Mouse (Mus musculus) liver, adult 2 months (tissue): ENCODE measurements at regions not wholly inside any gene's neighbourhood (a gene's known extent, or its start where the extent isn't known, plus 50 kb on each side); places are given as distances from the start of the nearest gene placed in this dataset.

Experiments used
- DNase-seq: peaks from one replicate; pipeline ENCODE4 v3.0.0-alpha.2; 2011; ENCODE audit warnings: low read depth, low spot score; ENCODE audit errors: extremely low read depth
- H3K27ac ChIP-seq: fragments of 200-500 bp; replicated peaks from 2 replicates; pipeline ENCODE4 v1.5.1; 2012; ENCODE audit warnings: low read depth, mild to moderate bottlenecking, control low read depth, inconsistent platforms, low read length; ENCODE audit not compliant: insufficient read depth
- H3K27me3 ChIP-seq: fragments of 200-500 bp; 2 replicates; pipeline ENCODE4 v1.6.1; 2012; ENCODE audit warnings: mild to moderate bottlenecking, moderate library complexity, low read length, inconsistent platforms; ENCODE audit not compliant: control insufficient read depth, insufficient read depth
- H3K36me3 ChIP-seq: fragments of 200-500 bp; 2 replicates; pipeline ENCODE4 v1.6.1; 2012; ENCODE audit warnings: low read length, inconsistent platforms; ENCODE audit not compliant: control insufficient read depth, insufficient read depth
- H3K4me1 ChIP-seq: fragments of 200-500 bp; 2 replicates; pipeline ENCODE4 v1.6.1; 2011; ENCODE audit warnings: low read length; ENCODE audit not compliant: control insufficient read depth, insufficient read depth
- H3K4me3 ChIP-seq: fragments of 200-500 bp; 2 replicates; pipeline ENCODE4 v1.5.1; 2011; ENCODE audit warnings: low read depth, mild to moderate bottlenecking, control low read depth, low read length, moderate library complexity; ENCODE audit not compliant: insufficient read depth
- H3K79me2 ChIP-seq: fragments of 200-500 bp; 2 replicates; pipeline ENCODE4 v1.6.1; 2012; ENCODE audit warnings: inconsistent platforms, mild to moderate bottlenecking, low read length, moderate library complexity; ENCODE audit not compliant: control insufficient read depth, insufficient read depth
- H3K9ac ChIP-seq: fragments of 200-500 bp; 2 replicates; pipeline ENCODE4 v1.6.1; 2012; ENCODE audit warnings: low read depth, mild to moderate bottlenecking, control low read depth, inconsistent platforms, low read length
- CTCF ChIP-seq: fragments of 200-500 bp; IDR thresholded peaks from 2 replicates; pipeline ENCODE4 v1.5.1; 2011; ENCODE audit warnings: low read depth, low read length, control low read depth
- POLR2A ChIP-seq: fragments of 200-500 bp; IDR thresholded peaks from 2 replicates; pipeline ENCODE4 v1.6.1; 2011; ENCODE audit warnings: low read length, control low read depth; ENCODE audit not compliant: insufficient read depth; ENCODE audit errors: extremely low read depth
- WGBS: fragments of 180-500 bp; shearing (Covaris S2); methylation state at CpG from one replicate; pipeline ENCODE4 v1.1.7; 2018; 5-methylcytosine and 5-hydroxymethylcytosine counted together

- Histone ChIP-seq H3K4me3 (no peak overlapping the region), H3K79me2 (no peaks in the 10 kb centered on the region), H3K4me1 (no peaks in the 10 kb centered on the region), H3K9ac (no peak overlapping the region), H3K27me3 (no peaks in the 10 kb centered on the region), H3K36me3 (no peaks in the 10 kb centered on the region), H3K27ac (no peak overlapping the region)
- no peak for DNase-seq
- 96% methylated on average over 16 of the region's 16 CpGs for WGBS
- TF ChIP-seq POLR2A (no peak), CTCF (no peak)
Measured at GRCm38 (mm10) chr8:88948981-88949380, 95.0 kb downstream of the Sall1 start.

GRCm38 (mm10) chr8:88948328-88948727, 95.6 kb downstream of the Sall1 start:
- 74% methylated on average over 6 of the region's 6 CpGs for WGBS
- Histone ChIP-seq H3K4me3 (no peak overlapping the region), H3K4me1 (no peaks in the 10 kb centered on the region), H3K36me3 (no peaks in the 10 kb centered on the region), H3K9ac (no peak overlapping the region), H3K27me3 (no peaks in the 10 kb centered on the region), H3K79me2 (no peaks in the 10 kb centered on the region), H3K27ac (no peak overlapping the region)
- DNase-seq, result no peak
- no peak for TF ChIP-seq CTCF

- Histone ChIP-seq H3K27me3 (no peaks in the 10 kb centered on the region), H3K4me1 (no peaks in the 10 kb centered on the region), H3K9ac (no peak overlapping the region), H3K4me3 (no peak overlapping the region), H3K79me2 (no peaks in the 10 kb centered on the region), H3K36me3 (no peaks in the 10 kb centered on the region), H3K27ac (no peak overlapping the region)
- no peak for TF ChIP-seq POLR2A
- no peak for TF ChIP-seq CTCF
- WGBS, result 85% methylated on average over 3 of the region's 3 CpGs
- no peak for DNase-seq
Measured at GRCm38 (mm10) chr8:88947384-88947783, 96.6 kb downstream of the Sall1 start.

- DNase-seq, result no peak
- H3K36me3 ChIP-seq, result no peaks in the 10 kb centered on the region
- 70% methylated on average over 8 of the region's 8 CpGs for WGBS
- no peaks in the 10 kb centered on the region for H3K4me1 ChIP-seq
- H3K9ac ChIP-seq, result no peak overlapping the region
- TF ChIP-seq POLR2A (no peak), CTCF (no peak)
- no peaks in the 10 kb centered on the region for H3K27me3 ChIP-seq
- H3K79me2 ChIP-seq, result no peaks in the 10 kb centered on the region
- no peak overlapping the region for H3K27ac ChIP-seq
- no peak overlapping the region for H3K4me3 ChIP-seq
Measured at GRCm38 (mm10) chr8:88945656-88946055, 98.3 kb downstream of the Sall1 start.

- TF ChIP-seq CTCF, result peak; percentile 56
- TF ChIP-seq POLR2A, result no peak
- DNase-seq, result peak; percentile 53
- Histone ChIP-seq H3K4me1 (no peaks in the 10 kb centered on the region), H3K36me3 (no peaks in the 10 kb centered on the region), H3K79me2 (no peaks in the 10 kb centered on the region), H3K27me3 (no peaks in the 10 kb centered on the region), H3K27ac (no peak overlapping the region), H3K4me3 (no peak overlapping the region), H3K9ac (no peak overlapping the region)
- WGBS, result 54% methylated on average over 4 of the region's 4 CpGs
Measured at GRCm38 (mm10) chr8:88944038-88944437, 99.9 kb downstream of the Sall1 start.

- no peaks in the 10 kb centered on the region for H3K79me2 ChIP-seq
- no peaks in the 10 kb centered on the region for H3K4me1 ChIP-seq
- H3K27ac ChIP-seq, result no peak overlapping the region
- DNase-seq, result no peak
- no peak overlapping the region for H3K4me3 ChIP-seq
- H3K9ac ChIP-seq, result no peak overlapping the region
- WGBS, result 61% methylated on average over 16 of the region's 16 CpGs
- no peak for TF ChIP-seq CTCF
- TF ChIP-seq POLR2A, result no peak
- H3K27me3 ChIP-seq, result no peaks in the 10 kb centered on the region
- no peaks in the 10 kb centered on the region for H3K36me3 ChIP-seq
Measured at GRCm38 (mm10) chr8:88939071-88939746, 104.8 kb downstream of the Sall1 start.
